Mouse (Mus musculus) limb, embryonic 14.5 days (tissue): ENCODE measurements around the gene Atad5. TPM values are rescaled to one million over a fixed set of nuclear protein-coding genes. Genes with fewer than 3 reads are reported as not detected.

ENCODE experiments used
- ATAC-seq: fragments of 200-750 bp; cut with Nextera tagmentation; 2 replicates; pipeline ENCODE4 v1.8.0; 2017; ENCODE audit warnings: low read depth, moderate number of reproducible peaks, moderate TSS enrichment; ENCODE audit not compliant: low FRiP score
- DNase-seq: peaks from one replicate; pipeline ENCODE4 v3.0.0-alpha.2; 2015; ENCODE audit warnings: low spot score
- H3K27ac ChIP-seq: fragments of 300-500 bp; sonication (generic); replicated peaks from 2 replicates; pipeline ENCODE4 v1.5.1; 2014; ENCODE audit warnings: low read depth, mild to moderate bottlenecking, low read length, moderate library complexity, mixed read lengths
- H3K27me3 ChIP-seq: fragments of 300-500 bp; sonication (generic); 2 replicates; pipeline ENCODE4 v1.6.1; 2014; ENCODE audit warnings: low read length, mixed read lengths; ENCODE audit not compliant: control insufficient read depth, insufficient read depth
- H3K36me3 ChIP-seq: fragments of 300-500 bp; sonication (generic); 2 replicates; pipeline ENCODE4 v1.6.1; 2014; ENCODE audit warnings: mild to moderate bottlenecking, low read length, moderate library complexity, mixed read lengths; ENCODE audit not compliant: control insufficient read depth, insufficient read depth
- H3K4me1 ChIP-seq: fragments of 300-500 bp; sonication (generic); 2 replicates; pipeline ENCODE4 v1.6.1; 2014; ENCODE audit warnings: antibody characterized with exemption, low read length, mixed read lengths; ENCODE audit not compliant: control insufficient read depth, insufficient read depth
- H3K4me2 ChIP-seq: fragments of 300-500 bp; sonication (generic); replicated peaks from 2 replicates; pipeline ENCODE4 v1.6.1; 2014; ENCODE audit warnings: low read depth, mild to moderate bottlenecking, low read length, moderate library complexity; ENCODE audit not compliant: severe bottlenecking
- H3K4me3 ChIP-seq: fragments of 300-500 bp; sonication (generic); replicated peaks from 2 replicates; pipeline ENCODE4 v1.5.1; 2014; ENCODE audit warnings: low read length
- H3K9ac ChIP-seq: fragments of 300-500 bp; sonication (generic); 2 replicates; pipeline ENCODE4 v1.6.1; 2014; ENCODE audit warnings: mild to moderate bottlenecking, low read depth, low read length, moderate library complexity; ENCODE audit not compliant: severe bottlenecking
- H3K9me3 ChIP-seq: fragments of 300-500 bp; sonication (generic); 2 replicates; pipeline ENCODE4 v1.6.1; 2016; ENCODE audit warnings: low read length; ENCODE audit not compliant: control insufficient read depth
- POLR2A ChIP-seq: fragments of 200-500 bp; IDR thresholded peaks from 2 replicates; pipeline ENCODE4 v1.8.0; 2012; ENCODE audit warnings: inconsistent platforms, mild to moderate bottlenecking, moderate library complexity, borderline replicate concordance; ENCODE audit not compliant: insufficient read depth, insufficient read length; ENCODE audit errors: extremely low read depth
- WGBS: fragments of 180-500 bp; shearing (Covaris S2); extraction: QIAGEN DNeasy Blood & Tissue Kit; methylation state at CpG from one replicate; pipeline ENCODE4 v1.1.7; 2014; 5-methylcytosine and 5-hydroxymethylcytosine counted together
- polyA plus RNA-seq, 2 experiments: library from polyadenylated mRNA; depleted of rRNA in 1 of 2; stranded (reverse) in 1 of 2; unstranded in 1 of 2; fragments of >200 nt; fragmentation: Nextera tagmentation in 1 of 2; extraction: Ambion mirVana in 1 of 2; gene quantifications; 2 replicates each; pipeline versions ENCODE4 v1.2.1 to v1.2.3; 2012 to 2014

The Atad5 gene
- polyA plus RNA-seq (2012; rRNA removed) (13.1 and 13.8 TPM in 2 replicates), polyA plus RNA-seq (2014; fragmentation: Nextera tagmentation; extraction: Ambion mirVana) (11.1 and 12.4 TPM in 2 replicates)

- DNase-seq (peak; percentile 91), ATAC-seq (peak; percentile 87)
- Histone ChIP-seq H3K4me3 (peak within 1 kb of the TSS; percentile 80), H3K27me3 (no peaks in the 10 kb centered on the region), H3K36me3 (no peaks in the 10 kb centered on the region), H3K9ac (peak within 1 kb of the TSS; percentile 82), H3K27ac (no peak within 1 kb of the TSS), H3K4me2 (peak within 1 kb of the TSS; percentile 53), H3K9me3 (no peaks in the 10 kb centered on the region), H3K4me1 (0 out of 2 replicates have a peak, but pooled peaks cover 5% of the 10 kb centered on the region)
- 6% methylated on average over 54 of the region's 57 CpGs for WGBS
- no peak for TF ChIP-seq POLR2A
Measured at GRCm38 (mm10) chr11:80088917-80089816, at the start of gene Atad5. Gene Atad5, plus strand, starts transcription at chr11:80089400.

- no peak overlapping the region for H3K4me3 ChIP-seq
- 55% methylated on average over 10 of the region's 10 CpGs for WGBS
- H3K9ac ChIP-seq: no peak overlapping the region
Measured at GRCm38 (mm10) chr11:80042615-80043418, 46.4 kb upstream of the Atad5 start.

DNA sequence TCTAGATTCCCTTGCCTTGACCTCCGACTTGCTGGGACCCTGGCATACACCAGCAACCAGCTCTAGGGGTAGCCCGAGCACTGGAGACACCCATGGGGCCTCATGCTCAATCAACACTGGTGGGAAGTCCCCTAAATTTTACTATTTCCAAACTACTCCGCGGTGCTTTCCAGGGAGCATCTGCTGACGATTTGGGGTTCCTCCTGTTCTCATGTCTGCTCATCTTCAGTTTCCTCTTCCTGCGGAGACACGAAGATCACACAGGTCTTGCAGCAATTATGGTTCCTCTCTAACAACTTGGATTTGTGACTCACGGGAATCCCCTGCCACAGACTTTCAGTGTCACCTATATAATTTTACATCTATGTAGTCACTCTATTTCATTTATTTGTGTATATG, 45.8 kb upstream of the Atad5 start:
- Histone ChIP-seq H3K4me3 (no peak overlapping the region), H3K9me3 (no peaks in the 10 kb centered on the region), H3K9ac (no peak overlapping the region), H3K27ac (no peak overlapping the region), H3K4me1 (no peaks in the 10 kb centered on the region), H3K27me3 (no peaks in the 10 kb centered on the region), H3K36me3 (peaks cover 24% of the 10 kb centered on the region), H3K4me2 (no peak overlapping the region)
- 83% methylated on average over 8 of the region's 8 CpGs for WGBS
- ATAC-seq (no peak), DNase-seq (no peak)
- no peak for TF ChIP-seq POLR2A

More at GRCm38 (mm10) chr11:80042615-80043418, 46.4 kb upstream of the Atad5 start:
- Histone ChIP-seq H3K4me1 (no peaks in the 10 kb centered on the region), H3K27ac (no peak overlapping the region), H3K9me3 (no peaks in the 10 kb centered on the region), H3K27me3 (no peaks in the 10 kb centered on the region), H3K36me3 (peaks cover 19% of the 10 kb centered on the region), H3K4me2 (no peak overlapping the region)
- ATAC-seq (no peak), DNase-seq (no peak)
- no peak for TF ChIP-seq POLR2A

DNA sequence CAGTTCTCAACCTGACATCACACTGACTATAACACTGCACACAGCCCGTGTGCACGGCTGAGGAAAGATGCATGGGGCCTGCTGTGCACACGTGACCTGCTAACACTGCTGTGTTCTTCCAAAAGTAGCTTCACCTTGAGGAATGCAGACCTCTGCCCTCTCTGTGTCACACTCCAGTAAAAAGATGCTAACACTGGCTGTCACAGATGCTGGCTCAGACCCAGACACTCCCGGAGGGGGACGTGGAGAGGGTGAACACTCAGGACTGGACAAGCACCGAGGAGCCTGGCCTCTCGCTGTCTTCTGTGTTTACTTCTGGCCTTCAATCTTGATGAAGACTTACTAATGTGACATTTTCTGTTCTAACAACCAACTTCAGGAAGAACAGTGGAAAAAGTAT, 42.3 kb upstream of the Atad5 start:
- peaks cover 32% of the 10 kb centered on the region for H3K36me3 ChIP-seq
- H3K9ac ChIP-seq: no peak overlapping the region
- no peak for ATAC-seq
- peaks cover 3% of the 10 kb centered on the region; the same call in 1 of the 2 replicates for H3K4me1 ChIP-seq
- no peaks in the 10 kb centered on the region for H3K9me3 ChIP-seq
- no peak overlapping the region for H3K4me2 ChIP-seq
- WGBS: 85% methylated on average over 7 of the region's 7 CpGs
- no peaks in the 10 kb centered on the region for H3K27me3 ChIP-seq
- H3K4me3 ChIP-seq: no peak overlapping the region
- no peak overlapping the region for H3K27ac ChIP-seq
- DNase-seq: no peak
- TF ChIP-seq POLR2A: no peak

DNA sequence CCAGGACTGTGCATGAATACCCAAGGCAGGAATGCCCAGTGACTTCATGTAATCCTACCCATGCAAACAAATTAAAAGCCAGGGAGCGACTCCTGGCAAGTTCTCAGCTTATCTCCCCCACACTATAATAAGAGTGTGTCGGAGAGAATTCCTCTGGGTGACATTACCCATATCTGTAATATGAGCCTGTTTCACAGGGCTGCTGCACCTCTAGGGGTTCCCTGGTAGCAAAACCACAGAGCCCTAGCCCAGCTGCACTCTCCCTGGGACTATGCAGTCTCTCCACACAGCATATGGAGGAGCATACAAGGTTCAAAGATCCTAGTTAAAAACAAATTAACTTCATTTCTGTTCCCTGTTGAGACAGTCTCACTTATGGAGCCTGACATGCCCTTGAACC, 39.1 kb upstream of the Atad5 start:
- Histone ChIP-seq H3K9ac (no peak overlapping the region), H3K4me1 (peaks cover 3% of the 10 kb centered on the region; the same call in 1 of the 2 replicates), H3K4me3 (no peak overlapping the region), H3K27me3 (no peaks in the 10 kb centered on the region), H3K4me2 (no peak overlapping the region), H3K36me3 (peaks cover 56% of the 10 kb centered on the region), H3K9me3 (no peaks in the 10 kb centered on the region), H3K27ac (no peak overlapping the region)
- no peak for TF ChIP-seq POLR2A
- 27% methylated on average over 2 of the region's 2 CpGs for WGBS
- peak; percentile 20 for DNase-seq
- ATAC-seq: peak; percentile 53; the same call in 1 of the 2 replicates
